Mouse (Mus musculus): ENCODE data around the gene Car1.
"Not testable (repeated sequence)": the region's sequence is repeated elsewhere in the genome, so short reads cannot be mapped to it uniquely, and the experiment has no call there.

The Car1 gene

DNA sequence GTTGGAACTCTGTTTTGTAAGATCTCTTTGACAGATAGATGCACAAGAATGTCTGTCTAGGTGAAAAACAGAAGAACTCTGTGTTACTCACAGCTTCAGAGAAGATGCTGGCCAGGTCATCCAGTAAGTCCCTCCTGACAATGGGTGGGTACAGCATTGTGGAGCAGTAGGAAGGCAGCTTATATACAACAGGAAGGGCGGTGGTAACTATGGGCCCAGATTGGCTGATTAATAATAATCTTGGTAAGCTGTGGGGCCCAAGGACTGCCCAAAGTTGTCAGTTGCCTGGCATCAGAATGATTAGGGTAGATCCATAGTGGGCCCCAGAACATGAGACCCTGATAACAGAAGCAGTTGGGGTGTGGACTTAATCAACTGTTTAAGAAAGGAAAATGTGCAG lies at the start of gene Car1:
Car1 (minus strand) TSS at position 158 of the 400 bp plus-strand sequence.
- no peak for DNase-seq (ENCODE audit: low read depth, low spot score)

DNA sequence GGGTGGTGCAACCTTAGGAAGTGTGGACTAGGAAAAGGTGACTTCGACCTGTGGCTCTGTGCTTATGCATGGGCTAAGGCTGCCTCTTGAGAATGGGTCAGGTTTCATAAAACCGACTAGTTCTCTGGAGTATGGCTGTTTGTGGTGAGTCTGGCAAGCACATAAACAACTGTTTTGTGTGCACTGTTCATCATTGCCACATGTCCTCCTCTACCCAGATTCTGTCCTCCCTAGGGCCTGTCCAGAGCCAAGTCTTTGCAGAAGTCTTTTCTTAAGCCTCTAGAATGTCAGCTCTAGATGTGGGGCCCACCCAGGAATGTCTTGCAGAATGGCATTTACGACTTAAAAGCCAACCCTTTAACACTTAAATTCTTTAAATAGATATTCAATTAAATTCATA lies 49.7 kb upstream of the Car1 start:
- no peak for DNase-seq (ENCODE audit: low read depth, low spot score)

- no peak for DNase-seq (ENCODE audit: low read depth, low spot score)
Observed at GRCm38 (mm10) chr3:14854446-14854845, 46.3 kb upstream of the Car1 start.

DNA sequence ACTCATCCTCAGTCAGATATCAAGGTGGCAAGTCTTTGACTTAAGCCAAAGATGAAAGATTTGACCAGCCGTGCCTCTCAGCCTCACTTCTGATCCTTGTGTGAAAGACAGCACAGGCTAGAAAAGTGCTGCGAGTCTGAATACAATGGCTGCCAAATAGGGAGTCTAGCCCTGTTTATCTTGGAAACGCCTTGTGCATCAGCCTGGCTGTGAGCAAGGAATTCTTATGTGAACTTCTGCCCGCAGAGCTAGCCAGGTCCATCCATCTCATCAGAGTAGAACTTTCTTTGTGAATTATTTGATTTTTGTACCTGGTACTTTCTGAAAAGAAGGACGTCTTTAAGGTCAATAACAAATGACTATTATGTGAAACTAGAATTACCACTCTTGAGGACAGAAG lies 45.8 kb upstream of the Car1 start:
- DNase-seq (ENCODE audit: low read depth, low spot score) = no peak

GRCm38 (mm10) chr3:14848587-14849254 lies 40.6 kb upstream of the Car1 start:
- DNase-seq (ENCODE audit: low read depth, low spot score) = no peak

GRCm38 (mm10) chr3:14839466-14840118 lies 31.4 kb upstream of the Car1 start:
- no peak for DNase-seq (ENCODE audit: low read depth, low spot score)

- DNase-seq (ENCODE audit: low read depth, low spot score) = no peak
Observed at GRCm38 (mm10) chr3:14838936-14839335, 30.8 kb upstream of the Car1 start.

DNA sequence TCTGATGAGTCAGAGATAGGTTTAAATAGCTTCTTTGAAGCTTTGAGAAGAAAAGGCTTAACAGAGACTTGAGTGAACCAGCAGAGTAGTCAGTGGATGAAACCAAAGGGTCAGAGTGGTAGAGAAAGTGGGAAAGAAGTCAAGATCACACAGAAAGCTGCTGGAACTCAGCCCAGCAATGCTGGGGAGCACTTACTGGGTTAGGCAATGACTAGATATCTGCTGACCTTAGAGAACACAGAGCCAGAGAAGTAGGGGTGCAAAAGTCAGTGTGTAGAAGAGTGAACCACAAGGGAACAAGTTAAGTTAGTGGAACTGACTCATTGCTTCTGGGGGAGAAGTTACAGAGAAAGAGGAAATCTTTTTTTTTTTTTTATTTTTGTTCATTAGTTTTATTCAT lies 24.6 kb upstream of the Car1 start:
- DNase-seq (ENCODE audit: low read depth, low spot score) = no peak

DNA sequence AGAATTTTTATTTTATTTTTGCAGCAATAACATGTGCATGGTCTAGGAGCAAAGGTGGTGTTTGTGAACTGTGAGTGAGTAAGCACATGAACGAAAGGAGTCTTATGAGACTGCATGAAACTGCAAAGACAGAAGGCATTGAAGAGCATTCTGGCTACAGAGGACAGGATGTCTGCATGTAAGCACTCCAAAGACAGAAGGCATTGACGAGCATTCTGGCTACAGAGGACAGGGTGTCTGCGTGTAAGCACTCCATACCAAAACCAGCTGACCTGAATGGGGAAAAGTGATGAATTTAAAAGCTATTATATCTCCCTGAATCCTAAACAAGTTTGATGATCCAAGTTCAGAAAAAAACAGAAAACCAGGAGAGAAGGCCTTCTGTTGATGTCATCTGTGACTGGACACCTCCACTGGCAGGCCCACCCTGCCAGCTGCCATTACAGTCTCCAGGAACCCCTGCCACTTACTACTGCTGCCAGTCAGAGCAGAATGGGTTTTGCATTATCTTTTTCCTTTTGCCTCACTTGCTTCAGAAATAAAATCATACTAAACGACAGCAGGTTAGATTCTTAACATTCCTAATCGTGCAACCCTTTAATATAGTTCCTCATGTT lies 23.2 kb upstream of the Car1 start:
- DNase-seq (ENCODE audit: low read depth, low spot score) = no peak

DNA sequence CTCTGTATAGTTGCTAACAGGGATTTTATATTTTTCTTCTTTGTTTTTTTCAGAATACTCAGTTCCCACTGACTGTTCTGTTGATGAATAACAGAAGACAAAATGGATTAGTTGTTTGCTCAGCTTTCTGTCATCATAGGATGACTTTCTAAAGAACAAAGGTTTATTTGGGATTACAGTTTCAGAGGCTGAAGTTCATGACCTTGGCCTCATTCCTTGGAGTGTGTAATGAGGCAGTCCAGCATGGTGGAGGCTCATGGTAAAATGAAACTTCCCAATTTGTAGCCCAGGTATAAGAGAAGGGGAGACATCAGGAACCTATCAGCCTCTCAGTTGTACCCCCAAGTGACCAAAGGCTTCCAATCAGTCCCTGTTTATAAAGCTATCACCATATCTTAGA lies 20.7 kb upstream of the Car1 start:
- DNase-seq (ENCODE audit: low read depth, low spot score) = no peak

DNA sequence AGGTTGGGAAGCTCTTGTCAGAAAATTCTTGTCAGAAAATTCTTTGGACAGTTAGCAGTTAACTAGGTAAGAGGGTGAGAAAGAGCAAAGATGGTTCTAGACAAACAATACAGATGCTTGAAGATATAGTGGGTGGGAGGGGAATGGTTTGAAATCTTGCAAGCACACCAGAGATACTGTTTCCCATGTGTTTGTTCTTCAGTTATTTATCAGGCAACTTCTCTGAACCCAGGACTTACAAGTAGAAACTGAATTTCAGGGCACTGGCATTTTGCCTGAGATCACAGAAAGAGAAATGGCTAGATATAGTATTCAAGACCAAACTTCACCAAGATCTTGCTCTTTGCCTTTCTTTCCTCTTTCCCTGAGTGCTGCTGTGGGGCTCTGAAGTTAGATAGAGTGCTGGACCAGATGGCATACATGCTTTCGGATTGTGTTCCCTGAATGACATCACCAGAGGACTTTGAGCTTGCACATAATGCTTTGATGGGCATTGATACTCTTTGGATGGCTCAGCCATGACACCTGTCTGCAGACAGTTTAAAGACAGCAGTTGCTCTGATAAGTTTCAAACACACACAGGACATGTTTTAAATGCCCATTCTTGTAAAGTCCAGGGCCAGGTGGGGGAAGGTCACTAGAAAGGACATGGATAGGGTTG lies 11.8 kb upstream of the Car1 start:
- DNase-seq (ENCODE audit: low read depth, low spot score) = no peak

DNA sequence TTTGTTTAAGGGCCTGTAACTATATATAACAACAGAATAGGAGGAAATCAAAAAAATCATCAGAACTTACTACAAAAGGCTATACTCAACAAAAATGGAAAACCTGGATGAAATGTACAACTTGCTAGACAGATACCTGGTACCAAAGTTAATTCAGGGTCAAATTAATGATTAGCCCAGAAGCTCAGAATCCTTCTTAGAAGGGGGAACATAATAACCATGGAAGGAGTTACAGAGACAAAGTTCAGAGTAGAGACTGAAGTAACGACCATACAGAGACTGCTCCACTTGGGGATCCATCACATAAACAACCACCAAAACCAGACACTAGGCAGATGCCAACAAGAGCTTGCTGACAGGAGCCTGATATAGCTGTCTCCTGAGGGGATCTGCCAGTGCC lies 7.2 kb upstream of the Car1 start:
- DNase-seq (ENCODE audit: low read depth, low spot score) = not testable (repeated sequence)

DNA sequence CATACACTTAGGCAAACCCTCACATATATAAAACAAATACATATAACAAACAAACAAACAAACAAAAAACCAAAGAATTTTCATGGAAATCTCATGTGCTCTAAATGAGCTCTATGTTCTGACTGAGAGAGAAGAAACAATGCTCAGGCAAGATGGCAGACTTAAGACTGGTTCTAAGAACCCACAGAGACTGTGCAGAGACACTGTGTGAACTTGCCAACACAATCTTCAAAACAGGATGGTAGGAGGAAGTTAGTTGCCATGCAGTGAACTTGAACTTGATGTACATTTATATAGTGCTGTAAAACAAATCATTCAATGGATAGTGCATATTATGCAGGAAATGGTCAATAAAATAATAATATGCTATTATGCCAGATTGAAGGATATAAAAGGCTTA lies 1.5 kb downstream of the Car1 start:
- DNase-seq (ENCODE audit: low read depth, low spot score) = no peak

- no peak for DNase-seq (ENCODE audit: low read depth, low spot score)
Observed at GRCm38 (mm10) chr3:14805962-14806361, 2.2 kb downstream of the Car1 start.

- DNase-seq (ENCODE audit: low read depth, low spot score) = no peak
Observed at GRCm38 (mm10) chr3:14804906-14805305, 3.3 kb downstream of the Car1 start.

DNA sequence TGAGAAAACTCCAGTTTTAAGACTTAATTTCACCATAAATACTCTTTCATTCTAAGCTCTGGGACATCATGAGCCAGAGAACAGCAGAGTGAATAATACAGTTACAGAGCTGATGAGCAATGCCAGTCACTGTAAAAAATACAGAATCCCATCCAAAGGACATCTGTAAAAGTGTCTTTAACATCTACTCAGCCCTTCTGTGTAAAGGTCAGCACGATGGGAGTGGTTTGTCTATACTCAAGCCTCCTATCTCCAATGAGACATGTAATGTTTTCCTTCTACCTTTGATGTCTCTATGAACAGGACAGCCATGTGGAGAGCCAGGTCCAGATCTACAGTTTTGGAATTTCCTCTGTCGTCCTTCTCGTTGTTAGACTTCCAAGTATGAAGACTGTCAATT lies 11.1 kb downstream of the Car1 start:
- DNase-seq (ENCODE audit: low read depth, low spot score) = no peak

DNA sequence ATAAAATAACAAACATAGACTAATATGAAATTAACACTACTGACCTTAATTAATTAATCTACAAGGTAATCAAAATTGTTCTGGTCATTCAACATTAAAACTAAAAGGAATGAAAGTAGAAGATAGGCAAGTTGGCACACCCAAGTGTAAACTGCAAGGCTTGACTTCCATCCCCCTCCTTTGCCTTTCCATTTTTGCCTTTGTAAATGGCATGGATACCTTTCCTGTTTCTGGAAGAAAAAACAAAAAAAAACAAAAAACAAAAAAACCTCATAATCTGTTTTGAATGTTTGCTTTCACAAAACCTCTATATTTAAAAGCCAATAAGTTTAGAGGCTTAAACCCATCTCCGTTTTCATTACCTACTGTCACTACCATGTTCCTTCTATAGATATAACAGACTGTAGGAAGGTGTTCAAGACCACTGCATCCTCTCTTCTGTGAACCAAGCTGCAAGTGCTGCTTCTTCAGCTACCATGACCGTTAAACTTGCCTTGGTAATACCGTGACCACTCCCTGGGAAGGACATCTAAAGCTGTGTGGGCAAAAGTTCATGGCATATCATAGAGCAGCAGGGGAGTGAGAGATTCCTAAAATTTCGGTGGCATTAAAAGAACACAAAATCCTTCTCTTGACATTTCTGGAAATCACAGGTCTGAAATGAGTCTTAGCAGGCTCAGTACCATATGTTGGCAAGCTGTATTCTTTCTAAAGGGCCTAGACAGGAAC lies 12.7 kb downstream of the Car1 start:
- DNase-seq (ENCODE audit: low read depth, low spot score) = no peak

GRCm38 (mm10) chr3:14792032-14792431 lies 16.1 kb downstream of the Car1 start:
- no peak for DNase-seq (ENCODE audit: low read depth, low spot score)

- no peak for DNase-seq (ENCODE audit: low read depth, low spot score)
Observed at GRCm38 (mm10) chr3:14787607-14788006, 20.6 kb downstream of the Car1 start.

- DNase-seq (ENCODE audit: low read depth, low spot score) = no peak
Observed at GRCm38 (mm10) chr3:14787136-14787535, 21.0 kb downstream of the Car1 start.

DNA sequence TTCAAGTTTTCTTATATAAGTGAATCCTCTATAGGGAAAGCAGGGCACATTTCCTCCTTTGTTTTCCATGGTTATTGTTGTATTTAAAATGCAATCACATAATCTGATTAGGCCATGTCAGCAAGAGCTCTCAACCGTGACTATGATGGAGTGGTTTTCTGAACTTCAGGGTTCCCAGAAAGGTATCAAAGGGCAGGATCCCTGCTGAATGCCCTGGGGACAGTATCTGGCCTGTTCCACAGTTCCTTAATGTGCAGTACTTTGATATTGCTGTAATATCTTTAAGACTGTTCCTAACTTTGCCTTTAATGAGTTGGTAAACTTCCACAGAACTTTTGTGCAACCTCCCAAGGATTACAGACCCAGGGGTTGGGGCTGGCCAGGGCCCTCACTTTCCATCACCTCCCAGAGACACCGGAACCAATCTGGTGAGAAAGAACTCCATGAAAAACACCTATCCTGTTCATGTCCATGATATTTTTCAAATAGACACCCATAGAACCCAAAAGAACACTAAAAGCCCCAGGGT lies 21.6 kb downstream of the Car1 start:
- DNase-seq (ENCODE audit: low read depth, low spot score) = no peak

GRCm38 (mm10) chr3:14785353-14785752 lies 22.8 kb downstream of the Car1 start:
- no peak for DNase-seq (ENCODE audit: low read depth, low spot score)
